Mouse (Mus musculus) frontal cortex, postnatal 25 days (tissue): Measurements from ENCODE around the gene Chchd4.
A peak's percentile ranks its signal among the peaks of the same experiment; 100 is the strongest.

Source experiments
- DNase-seq, 2 experiments: peaks; one replicate each; pipeline ENCODE4 v3.0.0; 2022; ENCODE audit warnings: low spot score in 2 of 2

Gene Chchd4

DNA sequence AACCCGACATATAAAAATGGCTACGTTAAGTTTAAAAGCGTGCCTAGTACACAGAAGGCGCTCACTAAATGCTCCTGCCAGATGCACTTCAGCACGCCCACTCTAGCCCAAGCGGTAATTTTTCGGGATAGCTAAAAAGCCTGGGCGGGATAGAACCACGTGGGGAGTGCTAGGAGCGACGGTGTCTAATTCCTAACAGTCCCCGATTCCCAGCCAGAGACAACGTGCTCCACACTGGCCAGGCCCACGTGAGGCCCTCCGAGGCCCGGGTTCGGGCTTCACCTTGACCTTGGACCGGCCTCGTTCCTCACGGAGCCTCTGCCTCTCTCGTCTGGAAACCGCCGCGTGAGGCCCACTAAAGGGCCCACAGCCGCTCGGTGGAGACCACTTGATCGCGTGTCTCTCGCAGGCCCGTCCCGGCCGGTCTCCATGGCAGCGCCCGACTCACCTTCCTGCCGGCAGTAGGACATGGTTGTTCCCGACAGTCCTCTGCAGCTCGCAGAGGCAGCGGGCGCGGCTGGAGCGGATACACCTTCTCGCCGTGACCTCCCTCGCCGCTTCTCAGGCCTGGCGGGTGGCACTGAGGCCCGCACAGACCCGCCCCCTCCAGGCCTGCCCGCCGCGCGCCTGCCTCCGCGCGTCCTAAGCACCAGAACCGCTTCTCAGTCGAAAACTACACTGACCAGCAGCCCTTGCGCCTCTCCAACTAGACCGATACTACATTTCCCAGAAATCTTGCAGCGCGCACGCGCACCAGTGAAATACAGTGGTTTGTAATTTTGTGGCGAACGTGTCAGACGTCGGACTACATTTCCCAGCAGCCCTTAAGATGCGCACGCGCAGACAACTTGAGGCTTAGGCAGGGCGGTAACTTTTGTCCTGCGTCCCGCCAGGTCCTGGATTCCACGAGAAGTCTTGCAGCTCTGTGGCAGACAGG lies at the start of gene Chchd4, which contains the start of gene Tmem43:
Chchd4 (minus strand) TSS at position 679 of the 937 bp plus-strand sequence.
Tmem43 (plus strand) TSS at position 836 of the 937 bp plus-strand sequence.
- peak; percentile 98 for DNase-seq

DNA sequence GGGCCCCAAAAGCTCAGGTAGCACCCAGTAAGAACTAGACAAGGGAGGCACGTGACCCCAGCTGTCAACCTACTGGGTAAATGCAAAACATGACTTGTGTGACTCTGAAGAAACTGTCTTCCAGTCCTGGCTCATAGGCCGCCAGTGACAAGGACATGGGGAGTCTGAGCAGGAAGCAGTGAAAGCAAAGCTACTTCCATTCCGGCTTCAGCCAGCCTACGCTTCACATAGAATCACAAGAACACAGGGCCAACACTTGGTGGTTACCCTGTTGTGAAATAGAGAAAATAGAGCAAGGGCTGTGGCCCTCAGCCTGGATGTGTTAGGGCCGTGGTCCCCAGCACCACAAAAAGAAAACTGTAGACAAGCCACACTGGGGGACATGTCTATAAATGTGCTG lies 49.5 kb upstream of the Chchd4 start:
- no peak for DNase-seq

DNA sequence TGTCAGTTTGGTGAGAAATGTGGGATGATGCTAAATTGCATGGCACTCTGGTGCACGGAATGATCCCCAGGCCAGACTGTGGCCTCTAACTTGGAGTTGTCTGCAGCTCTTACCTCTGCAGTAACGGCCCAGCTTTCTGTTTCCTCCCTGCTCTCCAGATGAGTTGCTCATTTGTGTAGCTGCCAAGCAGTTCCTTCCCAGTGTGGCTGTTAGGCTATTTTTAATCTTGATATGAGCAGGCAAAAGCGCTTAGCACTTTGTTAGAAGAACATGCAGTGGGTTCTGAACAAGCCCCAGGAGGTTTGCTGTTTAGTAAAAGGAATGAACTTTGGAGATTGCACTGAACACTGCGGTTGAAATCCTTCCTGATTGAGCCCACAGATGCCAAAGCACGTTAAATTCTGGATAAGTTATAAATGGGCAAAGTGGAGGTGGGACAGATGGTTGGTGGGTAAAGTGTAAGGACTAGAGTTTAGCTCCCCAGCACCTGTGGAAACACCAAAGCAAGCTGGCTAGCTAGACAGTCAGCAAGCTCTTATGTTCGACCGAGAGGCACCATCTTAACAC lies 45.2 kb upstream of the Chchd4 start:
- peak in 1 of 2 experiments; percentile 24 for DNase-seq

DNA sequence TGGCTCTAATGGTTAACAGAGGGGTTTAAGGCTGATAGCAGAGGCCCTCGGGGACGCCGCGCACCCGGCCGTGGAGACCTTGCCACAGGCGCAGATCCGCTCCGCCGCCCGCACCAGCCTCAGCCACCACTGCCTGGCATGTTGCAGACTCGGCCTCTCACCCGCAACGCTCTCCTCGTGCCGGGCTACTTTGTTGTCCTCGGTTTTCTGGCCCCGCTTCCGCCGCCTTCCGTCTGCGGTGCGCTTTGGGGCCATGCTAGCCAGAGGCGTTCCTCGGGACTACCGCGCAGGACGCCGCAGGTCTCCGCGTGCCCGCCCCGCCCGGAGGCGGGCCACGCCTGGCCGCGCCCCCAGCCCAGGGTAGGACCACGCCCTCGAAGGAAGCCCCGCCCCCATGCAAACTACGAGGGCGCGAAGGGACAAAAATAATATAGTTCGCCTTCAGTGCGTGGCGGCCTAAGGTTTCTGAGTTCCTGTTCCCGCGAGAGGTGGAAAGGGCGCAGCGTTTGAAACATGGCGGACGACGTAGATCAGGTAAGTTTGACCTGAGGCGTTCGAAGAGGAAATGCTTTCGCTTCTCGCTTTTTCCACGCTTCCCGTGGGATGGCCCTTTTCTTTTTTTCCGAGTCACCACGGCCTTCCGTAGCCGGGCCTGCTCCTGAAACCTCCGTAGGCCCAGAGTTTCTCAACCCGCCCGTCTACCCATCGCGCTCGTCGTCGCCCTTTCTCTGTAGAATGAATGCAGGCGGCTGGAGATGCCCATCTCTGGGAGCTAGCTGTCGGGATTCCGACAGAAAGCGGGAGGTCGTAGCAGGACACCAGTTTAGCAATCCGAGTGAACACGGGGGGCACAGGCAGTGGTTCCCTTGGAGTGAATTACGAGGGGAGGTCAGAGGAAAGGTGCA lies 42.5 kb upstream of the Chchd4 start, which contains the start of the genes Xpc and Lsm3:
Xpc (minus strand) TSS at position 344 of the 905 bp plus-strand sequence.
Lsm3 (plus strand) TSS at position 384 of the 905 bp plus-strand sequence.
- peak; percentile 98 for DNase-seq

DNA sequence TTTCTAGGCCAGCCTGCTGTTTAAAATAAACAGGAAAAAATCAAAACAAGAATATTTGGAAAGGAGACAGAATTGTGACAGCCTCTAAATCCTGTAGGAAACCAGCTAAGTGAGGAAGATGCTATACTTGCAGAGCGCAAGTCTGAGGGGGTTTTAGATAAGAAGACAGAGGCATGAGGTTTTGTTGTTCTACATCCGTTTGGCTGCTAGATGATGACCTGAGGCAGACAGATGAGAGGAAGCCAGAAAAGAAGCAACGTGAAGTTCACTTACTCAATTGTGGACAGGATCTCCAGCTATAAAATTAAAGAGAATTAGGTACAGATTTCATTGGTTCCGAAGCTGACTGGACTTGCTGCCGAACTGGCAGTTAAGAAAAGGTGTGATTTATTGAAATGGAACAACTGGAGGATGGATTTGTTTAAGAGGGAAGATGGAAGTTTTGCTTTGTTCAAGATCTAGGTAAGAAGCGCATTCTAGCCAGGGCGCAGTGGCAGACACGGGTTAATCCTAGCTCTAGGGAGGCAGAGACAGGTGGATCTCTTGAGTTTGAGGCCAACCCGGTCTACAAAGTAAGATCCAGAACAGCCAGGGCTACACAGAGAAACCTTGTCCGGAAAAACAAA lies 41.5 kb upstream of the Chchd4 start:
- DNase-seq, result no peak

DNA sequence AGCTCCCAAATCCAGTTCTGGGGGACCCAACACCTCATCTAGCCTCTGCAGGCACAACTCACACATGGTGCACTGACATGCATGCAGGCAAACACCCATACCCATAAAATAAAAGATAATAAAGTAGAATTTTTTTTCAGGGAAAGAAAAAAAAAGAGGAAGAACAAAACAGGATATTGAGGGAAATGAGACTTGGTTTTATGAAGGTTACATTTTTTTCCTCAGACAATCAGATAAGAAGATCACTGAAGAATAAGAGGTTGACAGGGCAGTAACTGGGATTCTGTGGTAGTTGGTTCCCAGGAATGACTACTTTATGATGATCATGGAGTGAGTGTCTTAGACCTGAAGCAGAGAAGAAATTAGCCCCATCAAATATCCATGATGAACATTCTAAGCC lies 40.8 kb upstream of the Chchd4 start:
- no peak for DNase-seq

DNA sequence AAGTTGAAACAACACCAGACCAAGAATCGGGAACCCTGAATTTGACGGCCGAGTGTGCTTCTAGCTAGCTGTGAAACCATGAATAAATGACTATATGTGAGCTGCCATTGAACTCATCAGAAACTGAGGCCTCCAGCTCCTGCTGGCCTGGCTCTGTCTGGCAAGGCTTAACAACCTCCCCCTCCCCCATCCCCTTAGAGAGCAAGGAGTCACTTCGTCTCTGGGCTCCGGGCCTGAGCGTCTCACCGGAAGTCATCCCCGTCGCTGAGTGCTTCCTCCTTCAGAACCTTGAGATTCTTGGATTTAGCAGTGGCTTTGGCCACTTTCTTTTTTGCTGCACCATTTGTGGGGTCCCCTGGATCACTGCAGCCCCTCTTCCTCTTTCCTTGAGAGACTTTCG lies 36.9 kb upstream of the Chchd4 start:
- DNase-seq, result no peak

DNA sequence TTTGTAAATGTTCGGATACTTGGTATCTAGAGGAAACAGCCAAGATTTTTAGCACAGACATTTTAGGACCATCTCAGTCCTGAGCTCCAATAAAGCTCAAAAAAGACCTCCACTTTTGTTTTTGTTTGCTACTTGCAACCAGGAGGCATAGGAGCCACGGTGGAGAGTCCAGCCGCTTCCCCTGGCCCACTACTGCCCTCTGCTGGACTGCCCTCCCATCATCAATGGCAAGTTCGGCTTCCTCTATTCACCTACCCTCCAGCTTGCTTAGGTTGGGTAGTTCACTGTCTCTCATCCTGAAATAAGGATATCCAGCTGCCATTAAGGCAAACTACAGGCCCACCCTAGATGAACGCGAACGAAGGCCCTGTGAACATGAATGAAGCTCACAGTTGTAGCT lies 36.0 kb upstream of the Chchd4 start:
- peak in 1 of 2 experiments; percentile 52 for DNase-seq

DNA sequence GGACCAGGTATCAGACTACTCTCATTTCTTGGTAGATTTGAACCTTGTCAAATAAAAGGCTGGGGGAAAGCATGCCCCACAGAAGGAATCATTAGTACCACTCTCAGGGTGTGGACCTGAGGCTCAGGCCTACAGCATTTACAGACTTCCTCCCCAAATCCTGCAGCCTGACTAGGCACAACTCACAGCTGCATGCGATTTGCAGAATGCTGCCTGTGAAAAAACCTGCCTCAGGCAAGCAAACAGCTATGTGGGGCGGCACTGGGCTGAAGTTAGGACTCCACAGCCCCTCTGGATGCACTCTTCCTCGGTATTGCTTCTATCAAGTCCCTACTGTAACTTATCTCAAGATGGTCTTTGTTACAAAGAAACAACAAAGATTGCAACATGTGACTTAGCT lies 34.7 kb upstream of the Chchd4 start:
- no peak for DNase-seq

DNA sequence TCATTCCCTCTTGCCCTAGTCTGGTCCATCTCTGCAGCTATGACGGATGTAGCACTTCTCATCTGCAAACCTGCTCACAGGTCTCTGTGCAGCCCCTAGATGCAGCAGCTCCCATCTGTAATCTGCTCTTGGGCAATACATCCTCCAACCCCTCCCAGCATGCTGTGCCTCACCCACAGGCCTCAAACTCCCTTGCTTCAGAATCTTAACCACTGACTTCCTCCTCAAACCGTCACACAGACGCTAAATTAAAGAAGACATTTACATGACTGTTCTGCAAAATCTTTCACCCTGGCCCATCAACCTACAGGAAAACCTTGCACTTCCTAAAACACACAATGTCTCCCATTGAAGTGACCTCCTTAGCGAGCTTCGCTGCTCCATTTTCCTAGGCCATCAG lies 32.7 kb upstream of the Chchd4 start:
- no peak for DNase-seq

DNA sequence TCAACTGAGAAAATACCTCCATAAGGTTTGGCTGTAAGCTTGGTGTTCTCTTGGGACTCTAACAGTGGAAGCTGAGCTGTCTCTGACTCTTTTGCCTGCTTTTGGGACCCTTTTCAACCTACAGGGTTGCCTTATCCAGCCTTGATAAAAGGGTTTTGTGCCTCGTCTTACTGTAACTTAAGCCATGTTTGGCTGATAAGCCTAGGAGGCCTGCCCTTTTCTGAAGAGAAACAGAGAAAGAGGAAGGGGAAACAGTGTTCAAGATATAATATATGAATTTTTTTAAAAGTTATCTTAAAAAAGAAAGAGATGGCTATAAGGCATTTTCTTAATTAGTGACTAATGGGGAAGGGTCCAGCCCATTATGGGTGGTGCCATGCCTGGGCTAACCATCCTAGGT lies 30.0 kb upstream of the Chchd4 start:
- DNase-seq, result no peak

DNA sequence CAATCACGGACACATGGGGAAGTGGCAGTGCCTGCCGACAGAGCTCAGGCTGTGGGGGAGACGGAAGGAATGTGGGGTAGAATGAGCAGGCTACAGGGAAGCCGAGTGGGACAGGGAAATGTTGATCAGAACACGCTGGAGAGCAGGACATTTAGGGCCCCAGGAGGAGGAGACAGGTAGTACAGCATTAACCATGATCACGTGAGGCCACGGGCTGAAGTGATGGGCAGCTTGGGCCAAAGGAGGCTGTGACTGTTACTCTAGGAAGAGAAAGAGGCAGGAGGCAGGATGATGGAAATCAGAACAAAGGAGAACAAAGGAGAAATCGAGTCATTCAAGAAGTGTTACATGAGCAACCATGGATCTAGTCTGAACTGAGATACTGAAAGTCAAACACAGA lies 21.2 kb upstream of the Chchd4 start:
- no peak for DNase-seq

DNA sequence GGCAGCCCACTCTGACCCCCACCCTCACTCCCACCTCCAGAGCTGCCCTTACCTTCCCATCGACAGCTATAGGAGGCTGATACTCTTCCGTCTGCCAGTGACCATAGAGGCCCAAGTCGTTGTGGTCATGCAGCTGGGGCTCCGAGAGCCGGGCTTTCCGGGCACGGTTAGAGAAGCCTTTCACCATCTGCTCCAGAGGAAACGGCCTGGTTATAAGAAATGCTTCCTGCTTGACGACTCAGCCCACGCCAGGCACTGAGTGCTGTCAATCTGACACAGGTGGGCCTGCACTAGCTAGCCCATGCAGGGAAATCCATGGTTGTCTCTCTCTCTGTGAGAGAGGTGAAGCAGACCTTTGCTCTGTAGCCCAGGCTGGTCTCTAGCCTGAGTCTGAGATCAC lies 19.7 kb upstream of the Chchd4 start:
- DNase-seq, result no peak

DNA sequence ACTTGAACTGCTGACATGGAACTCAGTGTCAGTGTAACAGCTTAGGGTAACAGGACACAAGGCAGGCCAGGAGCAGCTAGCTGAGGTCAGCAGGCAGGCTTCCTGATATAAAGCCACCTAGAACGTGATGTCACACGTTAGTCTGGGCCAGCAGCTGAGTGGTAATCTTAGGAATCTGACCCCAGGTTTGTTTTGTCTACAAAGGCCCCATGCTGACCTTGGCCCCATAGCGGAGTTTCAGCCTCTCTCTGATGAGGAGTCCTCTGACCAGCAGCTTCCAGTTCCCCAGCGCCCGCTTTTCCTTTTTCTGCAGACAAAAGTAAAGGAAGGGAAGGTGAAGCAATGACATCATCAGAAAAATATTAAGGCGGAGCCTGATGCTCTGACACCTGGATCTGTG lies 17.7 kb upstream of the Chchd4 start:
- no peak for DNase-seq

DNA sequence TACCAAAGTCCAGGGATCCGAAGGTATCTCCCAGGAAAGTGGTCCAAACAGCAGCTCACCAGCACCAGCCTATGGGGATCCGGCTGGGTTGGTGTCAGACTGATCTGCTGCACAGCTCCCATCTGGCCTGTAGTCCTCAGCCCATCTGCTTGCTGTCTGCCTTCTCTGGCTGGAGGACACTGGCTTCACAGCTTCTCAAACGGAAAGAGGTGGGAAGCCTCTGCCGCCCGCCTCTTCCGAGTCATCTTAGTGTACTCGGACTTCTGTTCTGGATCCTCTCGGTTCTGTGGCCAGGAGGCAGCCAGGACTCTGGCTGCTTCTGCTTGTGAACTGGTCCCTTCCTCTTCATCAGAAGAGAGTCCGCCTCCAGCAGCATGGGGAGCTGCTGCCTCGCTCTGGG lies 16.5 kb upstream of the Chchd4 start:
- peak in 1 of 2 experiments; percentile 28 for DNase-seq

DNA sequence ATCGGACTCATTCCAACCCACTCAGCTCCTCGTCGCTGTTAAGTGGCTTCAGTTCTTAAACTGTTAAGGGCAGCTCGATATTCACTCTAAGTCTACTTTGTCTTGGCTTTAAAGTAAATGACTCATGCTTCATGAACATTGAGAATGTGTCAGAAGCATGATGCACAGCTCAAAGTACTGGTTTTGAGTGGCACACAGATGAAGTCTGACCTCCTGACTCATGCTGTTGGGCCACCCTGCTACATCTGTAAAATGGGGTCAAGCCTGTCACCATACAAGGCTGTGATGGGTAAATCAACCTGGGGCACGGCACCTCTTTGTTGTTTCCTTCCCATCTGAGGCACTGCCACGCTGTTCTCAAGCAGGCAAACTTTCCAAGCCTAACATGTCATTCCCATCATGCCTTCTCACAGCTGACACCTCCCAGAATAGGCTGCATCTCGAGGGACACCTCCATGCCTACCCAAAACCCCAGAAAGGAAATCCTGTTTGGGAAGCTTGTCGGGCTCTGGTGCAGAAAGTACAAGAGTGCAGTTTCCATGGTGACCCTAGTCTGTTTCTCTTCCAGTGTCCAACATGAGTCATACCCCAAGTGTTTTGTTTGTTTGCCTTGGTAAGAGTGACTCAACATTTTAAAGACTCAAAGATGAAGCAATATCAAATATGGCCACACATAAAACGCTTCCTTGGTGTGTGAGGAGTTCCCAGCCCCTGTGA lies 15.3 kb upstream of the Chchd4 start:
- DNase-seq, result peak in 1 of 2 experiments; percentile 25

DNA sequence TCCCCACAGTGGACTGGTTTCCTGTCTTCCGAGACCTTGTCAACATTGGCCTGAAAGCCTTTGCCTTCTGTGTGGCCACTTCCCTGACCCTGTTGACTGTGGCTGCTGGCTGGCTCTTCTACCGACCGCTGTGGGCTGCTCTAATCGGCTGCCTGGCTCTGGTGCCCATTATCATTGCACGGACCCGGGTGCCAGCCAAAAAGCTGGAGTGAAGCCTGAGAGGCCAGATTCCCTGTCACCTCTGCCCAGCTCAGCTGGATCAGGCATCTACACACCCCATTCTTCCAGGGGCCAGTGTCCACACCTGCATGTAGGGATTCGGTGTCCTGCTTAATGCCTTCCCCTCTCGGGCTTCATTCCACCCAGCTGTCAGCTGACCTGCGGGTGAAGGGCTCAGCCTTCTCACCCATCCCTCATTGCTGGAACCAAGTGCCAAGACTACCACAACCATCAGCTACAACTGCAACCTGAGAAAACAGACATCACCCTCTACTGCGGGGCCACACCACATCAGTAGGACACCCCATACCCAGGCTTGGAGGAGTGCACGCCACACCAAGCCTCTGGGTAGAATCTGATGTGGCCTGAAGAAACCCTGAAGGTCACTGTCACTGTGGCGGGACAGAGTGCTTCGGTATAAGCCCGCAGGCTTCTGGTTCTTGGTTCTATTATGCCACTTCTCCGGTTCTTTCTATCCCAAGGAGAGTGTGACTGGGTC lies 13.5 kb upstream of the Chchd4 start:
- no peak for DNase-seq

DNA sequence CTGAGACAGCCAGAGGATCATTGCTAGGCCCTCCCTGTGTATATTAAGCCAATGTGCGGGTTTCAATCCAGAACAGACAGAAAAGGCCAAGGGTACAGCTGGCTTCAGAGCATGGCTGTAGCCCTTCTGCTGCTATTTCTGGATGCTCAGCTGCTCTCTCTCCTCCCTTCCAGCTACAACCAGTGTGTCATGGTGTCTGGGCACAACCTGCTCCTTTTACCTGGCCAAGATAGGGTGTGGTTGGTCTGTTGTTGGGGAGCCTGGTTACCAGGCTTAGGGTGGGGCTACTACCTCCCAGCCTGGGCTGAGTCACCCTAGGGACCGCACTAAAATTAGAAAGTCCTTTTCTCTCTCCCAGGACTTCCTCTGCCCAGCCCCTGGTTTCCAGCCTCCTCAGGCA lies 10.0 kb upstream of the Chchd4 start:
- no peak for DNase-seq

DNA sequence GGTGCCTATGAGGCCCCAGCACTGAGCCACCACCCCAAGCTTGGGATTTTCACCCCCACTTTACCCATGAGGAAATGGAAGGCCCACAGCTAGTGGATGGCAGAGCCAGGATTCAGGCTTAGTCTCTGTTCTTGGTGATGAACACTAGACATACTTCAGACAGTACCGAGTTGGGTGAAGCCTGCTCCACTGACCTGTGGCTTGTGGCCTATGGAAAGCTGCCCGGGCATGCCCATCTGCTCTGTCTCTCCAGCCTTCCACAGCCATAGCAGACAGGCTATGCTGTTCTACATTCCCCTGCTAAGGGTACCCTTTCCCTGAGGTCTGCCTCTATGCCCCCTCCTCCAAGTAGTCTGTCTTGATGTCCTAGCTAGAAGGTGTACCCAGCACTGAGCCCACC lies 3.2 kb upstream of the Chchd4 start:
- no peak for DNase-seq
